ENCODE assay signal across 17 mouse cellular contexts in the genomic region with DNA sequence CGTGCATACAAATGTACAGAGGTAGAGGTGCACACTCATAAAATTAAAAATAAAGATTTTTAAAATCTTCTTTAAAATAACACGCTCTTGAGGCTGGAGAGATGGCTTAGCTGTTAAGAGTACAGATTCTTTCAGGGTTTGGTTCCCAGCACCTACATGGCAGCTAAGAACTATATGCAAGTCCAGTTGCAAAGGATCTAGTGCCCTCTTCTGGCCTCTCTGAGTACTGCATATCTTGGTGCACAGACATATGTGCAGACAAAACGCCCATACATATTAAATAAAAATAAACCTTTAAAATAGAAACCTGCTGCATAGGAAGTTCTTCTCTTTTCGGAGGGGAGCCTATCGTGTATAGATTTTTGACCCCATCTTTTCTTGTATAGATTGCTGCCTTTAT. TPM values are rescaled to one million over a fixed set of nuclear protein-coding genes. Genes with fewer than 3 reads are reported as not detected.
DNase-seq lines count a peak whose midpoint lies in the region; ATAC-seq and TF ChIP-seq lines count a peak whose summit lies in the region.
"Had no signal": no experiment of that assay in that cellular context is flagged by ENCODE, and none has a peak within 500 bp of the region (broad histone marks: within the 10 kb centered on the region; RNA-seq: fewer than 3 reads in every experiment).

No protein-coding gene starts in this region.

- H3K4me3 ChIP-seq in liver, embryonic 14.5 days (ENCODE audit: insufficient read depth in 1 of 2, low read depth in 2 of 2, low read length in 2 of 2), result no peak overlapping the region
- no peak overlapping the region for H3K4me3 ChIP-seq in liver, embryonic 11.5 days (ENCODE audit: low read depth, low read length)
- H3K4me3 ChIP-seq in lung, postnatal 0 days (ENCODE audit: low read depth, low read length), result no peak overlapping the region
- H3K4me3 ChIP-seq in embryonic facial prominence, embryonic 10.5 days, result no peak overlapping the region
- H3K4me3 ChIP-seq: forebrain, embryonic 15.5 days; limb, embryonic 13.5 days; midbrain, embryonic 15.5 days had no signal

- DNase-seq in liver, embryonic 14.5 days (ENCODE audit: low read depth in 3 of 3, low spot score in 3 of 3), result no peak
- DNase-seq in liver, embryonic 11.5 days (ENCODE audit: low spot score), result no peak
- DNase-seq in ES-CJ7 (ENCODE audit: low read depth, low spot score) (peak; percentile 43), R1 (ENCODE audit: low read depth, low spot score) (peak; percentile 52)
- peak; percentile 2 for DNase-seq in splenic B cell, adult 2 months (ENCODE audit: low read depth, low spot score)
- DNase-seq in lung, postnatal 0 days (ENCODE audit: low spot score), result no peak
- no peak for DNase-seq in embryonic facial prominence, embryonic 10.5 days (ENCODE audit: low spot score)
- DNase-seq: cerebellum, adult 9-10 months; embryo, embryonic 11 days; gastrocnemius, postnatal 10 days; kidney, adult 9 months; lung, embryonic 14.5 days had no signal

- no peak overlapping the region for H3K9ac ChIP-seq in liver, embryonic 14.5 days (replicated peaks)
- no peak overlapping the region for H3K9ac ChIP-seq in liver, embryonic 11.5 days (ENCODE audit: low read depth, low read length)
- H3K9ac ChIP-seq in lung, postnatal 0 days (replicated peaks; ENCODE audit: low read depth), result no peak overlapping the region
- H3K9ac ChIP-seq: forebrain, embryonic 15.5 days; limb, embryonic 13.5 days; lung, embryonic 14.5 days; midbrain, embryonic 15.5 days had no signal

- peak; percentile 24; the same call in 1 of the 2 replicates for TF ChIP-seq CTCF in liver, embryonic 14.5 days (IDR thresholded peaks at IDR 0.05; ENCODE audit: low read depth)
- TF ChIP-seq CTCF in lung, postnatal 0 days (IDR thresholded peaks at IDR 0.05), result no peak

- H3K27ac ChIP-seq in liver, embryonic 14.5 days, result no peak overlapping the region
- H3K27ac ChIP-seq in liver, embryonic 11.5 days (ENCODE audit: low read depth, low read length), result no peak overlapping the region
- no peak overlapping the region for H3K27ac ChIP-seq in lung, postnatal 0 days (ENCODE audit: low read length)
- H3K27ac ChIP-seq in embryonic facial prominence, embryonic 10.5 days (replicated peaks), result no peak overlapping the region
- H3K27ac ChIP-seq: forebrain, embryonic 15.5 days; limb, embryonic 13.5 days; midbrain, embryonic 15.5 days had no signal

- no peaks in the 10 kb centered on the region for H3K36me3 ChIP-seq in liver, embryonic 14.5 days (replicated peaks; ENCODE audit: control insufficient read depth, insufficient read depth, low read depth)
- no peaks in the 10 kb centered on the region for H3K36me3 ChIP-seq in liver, embryonic 11.5 days (ENCODE audit: control insufficient read depth, insufficient read depth, low read length)
- H3K36me3 ChIP-seq in splenic B cell, adult 2 months (ENCODE audit: control insufficient read depth, insufficient read depth, low read length, poor library complexity, severe bottlenecking), result no peaks in the 10 kb centered on the region
- H3K36me3 ChIP-seq in lung, postnatal 0 days (ENCODE audit: insufficient read depth, low read length), result no peaks in the 10 kb centered on the region
- H3K36me3 ChIP-seq in embryonic facial prominence, embryonic 10.5 days (replicated peaks), result no peaks in the 10 kb centered on the region
- H3K36me3 ChIP-seq: forebrain, embryonic 15.5 days; limb, embryonic 13.5 days; midbrain, embryonic 15.5 days had no signal

- H3K4me1 ChIP-seq in liver, embryonic 14.5 days (replicated peaks; ENCODE audit: control insufficient read depth in 2 of 2, insufficient read depth in 2 of 2, low read length in 1 of 2), result no peaks in the 10 kb centered on the region
- H3K4me1 ChIP-seq in liver, embryonic 11.5 days (replicated peaks; ENCODE audit: control insufficient read depth, insufficient read depth, low read length), result no peaks in the 10 kb centered on the region
- H3K4me1 ChIP-seq in lung, postnatal 0 days (ENCODE audit: insufficient read depth, low read depth, low read length), result no peaks in the 10 kb centered on the region
- H3K4me1 ChIP-seq in embryonic facial prominence, embryonic 10.5 days, result no peaks in the 10 kb centered on the region
- H3K4me1 ChIP-seq: forebrain, embryonic 15.5 days; limb, embryonic 13.5 days; midbrain, embryonic 15.5 days had no signal

- WGBS in liver, embryonic 14.5 days (ENCODE audit: insufficient replicate concordance), result 64% methylated on average over 5 of the region's 5 CpGs
- WGBS in liver, embryonic 11.5 days, result 78% methylated on average over 5 of the region's 5 CpGs
- 92% methylated on average over 5 of the region's 5 CpGs for WGBS in lung, postnatal 0 days
- 89% methylated on average over 5 of the region's 5 CpGs for WGBS in embryonic facial prominence, embryonic 10.5 days

- no peak for ATAC-seq in liver, embryonic 14.5 days (ENCODE audit: insufficient read depth)
- ATAC-seq in liver, embryonic 11.5 days (replicated peaks; ENCODE audit: low FRiP score), result no peak
- ATAC-seq in lung, postnatal 0 days, result no peak
- ATAC-seq: forebrain, embryonic 15.5 days; hindbrain, embryonic 16.5 days; midbrain, embryonic 15.5 days had no signal

- no peaks in the 10 kb centered on the region for H3K27me3 ChIP-seq in liver, embryonic 14.5 days (ENCODE audit: control insufficient read depth, insufficient read depth, low read length)
- H3K27me3 ChIP-seq in liver, embryonic 11.5 days (replicated peaks; ENCODE audit: control insufficient read depth, insufficient read depth, low read length), result no peaks in the 10 kb centered on the region
- H3K27me3 ChIP-seq in splenic B cell, adult 2 months (ENCODE audit: control insufficient read depth, insufficient read depth, low read length, poor library complexity, severe bottlenecking), result no peaks in the 10 kb centered on the region
- no peaks in the 10 kb centered on the region for H3K27me3 ChIP-seq in lung, postnatal 0 days (replicated peaks; ENCODE audit: insufficient read depth, low read length)
- no peaks in the 10 kb centered on the region for H3K27me3 ChIP-seq in embryonic facial prominence, embryonic 10.5 days (replicated peaks; ENCODE audit: low read depth, poor library complexity, severe bottlenecking)
- H3K27me3 ChIP-seq: forebrain, embryonic 15.5 days; limb, embryonic 13.5 days; midbrain, embryonic 15.5 days had no signal

- no peaks in the 10 kb centered on the region for H3K9me3 ChIP-seq in liver, embryonic 14.5 days (ENCODE audit: control insufficient read depth, low read length)
- H3K9me3 ChIP-seq in liver, embryonic 11.5 days (ENCODE audit: control insufficient read depth, low read length), result no peaks in the 10 kb centered on the region
- H3K9me3 ChIP-seq in lung, postnatal 0 days (ENCODE audit: low read length), result no peaks in the 10 kb centered on the region
- peaks cover 4% of the 10 kb centered on the region; the same call in 1 of the 2 replicates for H3K9me3 ChIP-seq in embryonic facial prominence, embryonic 10.5 days
- H3K9me3 ChIP-seq: forebrain, embryonic 15.5 days; midbrain, embryonic 15.5 days had no signal

- no peak overlapping the region for H3K4me2 ChIP-seq in liver, embryonic 14.5 days (ENCODE audit: low read depth)
- no peak overlapping the region for H3K4me2 ChIP-seq in liver, embryonic 11.5 days
- no peak overlapping the region for H3K4me2 ChIP-seq in lung, postnatal 0 days (replicated peaks; ENCODE audit: low read depth, low read length)
- H3K4me2 ChIP-seq: forebrain, embryonic 15.5 days; limb, embryonic 13.5 days; lung, embryonic 14.5 days; midbrain, embryonic 15.5 days had no signal

- TF ChIP-seq EP300 in liver, embryonic 14.5 days (IDR thresholded peaks at IDR 0.05; ENCODE audit: low read depth), result no peak
- TF ChIP-seq EP300 in lung, postnatal 0 days (IDR thresholded peaks at IDR 0.05), result no peak

RNA-seq across cellular contexts. Expression of a gene that starts 11.1 kb away (rescaled TPM):
- 0.03 TPM in 1 of 2 replicates, not detected in the other for polyA plus RNA-seq in liver, embryonic 14.5 days (2012; rRNA removed)
- not detected in 2 replicates for polyA plus RNA-seq in liver, embryonic 14.5 days (2014; fragmentation: Nextera tagmentation; extraction: Ambion mirVana)
- polyA plus RNA-seq in liver, embryonic 11.5 days (2014; fragmentation: Nextera tagmentation; extraction: Ambion mirVana), result not detected in 2 replicates
- polyA plus RNA-seq in lung, postnatal 0 days (2015; fragmentation: Nextera tagmentation; extraction: Ambion mirVana), result not detected in 2 replicates
- 0.15 TPM in 1 of 2 replicates, not detected in the other for polyA plus RNA-seq in embryonic facial prominence, embryonic 10.5 days (2016; fragmentation: Nextera tagmentation; extraction: Ambion mirVana)
- polyA plus RNA-seq: forebrain, embryonic 15.5 days; hindbrain, embryonic 16.5 days; lung, embryonic 14.5 days; midbrain, embryonic 15.5 days; testis, adult 2 months had no signal

Comparison
In these comparisons a context has a peak if more than half of its experiments do, and no peak if none do; other contexts are left out.
1. DNase-seq: peak in ES-CJ7 (single experiment), R1 (single experiment) and splenic B cell, adult 2 months (single experiment); none in liver, embryonic 14.5 days (0 of 3), liver, embryonic 11.5 days (single experiment), lung, postnatal 0 days (single experiment) and embryonic facial prominence, embryonic 10.5 days (single experiment).